8 mouse cellular contexts compared by ENCODE assay signal in the genomic region with DNA sequence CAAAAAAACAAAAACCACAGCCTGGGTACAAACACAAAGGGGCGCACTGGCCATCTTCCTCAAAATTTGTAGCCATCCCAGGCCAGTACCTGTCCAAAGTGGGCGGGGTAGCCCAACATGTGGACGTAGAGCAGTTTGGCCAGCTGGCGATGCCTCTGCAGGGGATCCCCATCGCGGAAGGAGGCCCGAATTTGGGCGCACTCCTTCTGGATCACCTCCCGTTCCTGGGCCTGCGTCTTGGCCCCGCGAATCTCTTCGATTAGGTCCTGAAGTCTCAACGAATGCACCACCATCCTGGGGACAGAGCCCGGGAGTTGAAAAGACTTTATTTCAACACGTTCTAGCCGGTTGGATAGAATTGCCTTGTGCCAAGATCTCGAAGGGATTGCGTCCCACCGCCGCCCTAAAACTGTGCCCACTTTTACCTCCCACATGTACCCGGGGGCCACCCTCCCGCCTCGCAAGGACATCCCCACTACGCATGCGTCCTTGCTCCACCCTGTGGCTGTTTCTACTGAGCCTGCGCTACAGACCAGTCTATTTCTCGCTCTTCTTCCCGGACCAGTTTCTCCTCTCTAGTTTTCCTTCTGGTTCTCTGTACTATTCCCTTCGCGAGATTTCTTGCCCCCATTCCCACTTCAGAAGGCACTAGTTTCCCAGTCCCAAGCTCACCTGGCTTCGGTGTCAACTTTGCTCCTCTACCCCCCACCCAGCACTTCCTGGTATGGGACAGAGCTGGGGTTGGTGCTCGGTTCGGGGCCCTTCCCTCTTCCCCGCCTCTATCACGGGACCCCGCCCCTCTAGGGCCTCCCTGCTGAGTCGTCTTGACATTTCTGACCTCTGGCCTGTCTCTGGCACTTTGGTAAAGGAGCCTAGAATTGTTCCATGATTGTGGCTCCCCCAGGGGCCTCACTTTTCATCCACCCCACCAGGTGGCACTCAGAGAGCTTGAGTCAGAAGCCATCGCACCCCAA. TPM values are rescaled to one million over a fixed set of nuclear protein-coding genes. Genes with fewer than 3 reads are reported as not detected.
DNase-seq lines count a peak whose midpoint lies in the region; ATAC-seq and TF ChIP-seq lines count a peak whose summit lies in the region.

Gene Ap1g2 (minus strand): TSS at position 758 of the 974 bp plus-strand sequence.

- H3K4me2 ChIP-seq in kidney, embryonic 15.5 days = peak within 1 kb of the TSS; percentile 96
- H3K4me2 ChIP-seq in liver, embryonic 11.5 days = peak within 1 kb of the TSS; percentile 82
- peak within 1 kb of the TSS; percentile 96 for H3K4me2 ChIP-seq in myocyte (ENCODE audit: low read depth)
- H3K4me2 ChIP-seq in stomach, embryonic 14.5 days (replicated peaks; ENCODE audit: low read depth, low read length) = peak within 1 kb of the TSS; percentile 98

- WGBS in bone marrow, adult 2 months = under 1% methylated on average over 39 of the region's 39 CpGs
- WGBS in heart, embryonic 10.5 days = under 1% methylated on average over 39 of the region's 39 CpGs
- WGBS in kidney, embryonic 15.5 days = 1% methylated on average over 39 of the region's 39 CpGs
- under 1% methylated on average over 39 of the region's 39 CpGs for WGBS in liver, embryonic 11.5 days
- WGBS in stomach, embryonic 14.5 days = under 1% methylated on average over 39 of the region's 39 CpGs

- peak within 1 kb of the TSS; percentile 78 for H3K4me3 ChIP-seq in bone marrow, adult 2 months (replicated peaks; ENCODE audit: control insufficient read depth, low read depth, low read length)
- peak within 1 kb of the TSS; percentile 45 for H3K4me3 ChIP-seq in embryonic fibroblast, embryonic 13.5 days (ENCODE audit: insufficient read depth, low read length)
- peak within 1 kb of the TSS; percentile 69 for H3K4me3 ChIP-seq in heart, embryonic 10.5 days
- H3K4me3 ChIP-seq in kidney, embryonic 15.5 days (replicated peaks) = peak within 1 kb of the TSS; percentile 61
- peak within 1 kb of the TSS; percentile 54 for H3K4me3 ChIP-seq in liver, embryonic 11.5 days (ENCODE audit: low read depth, low read length)
- peak within 1 kb of the TSS; percentile 35 for H3K4me3 ChIP-seq in myocyte
- peak within 1 kb of the TSS; percentile 45 for H3K4me3 ChIP-seq in stomach, embryonic 14.5 days (ENCODE audit: low read depth, low read length)

- no peak for TF ChIP-seq CTCF in bone marrow, adult 2 months (IDR thresholded peaks at IDR 0.05; ENCODE audit: control insufficient read depth, insufficient read depth, low read length)
- TF ChIP-seq CTCF in embryonic fibroblast, embryonic 13.5 days (IDR thresholded peaks at IDR 0.05; ENCODE audit: borderline replicate concordance, insufficient read depth, low read length) = no peak

- H3K79me2 ChIP-seq in myocyte (ENCODE audit: control insufficient read depth, insufficient read depth) = no peaks in the 10 kb centered on the region

- peak within 1 kb of the TSS; percentile 28 for H3K27ac ChIP-seq in bone marrow, adult 2 months (ENCODE audit: control insufficient read depth, insufficient read depth, low read depth, low read length, poor library complexity)
- no peak within 1 kb of the TSS for H3K27ac ChIP-seq in embryonic fibroblast, embryonic 13.5 days (ENCODE audit: insufficient read depth, low read length)
- H3K27ac ChIP-seq in heart, embryonic 10.5 days = peak within 1 kb of the TSS; percentile 86
- peak within 1 kb of the TSS; percentile 87 for H3K27ac ChIP-seq in kidney, embryonic 15.5 days
- H3K27ac ChIP-seq in liver, embryonic 11.5 days (ENCODE audit: low read depth, low read length) = peak within 1 kb of the TSS; percentile 35
- peak within 1 kb of the TSS; percentile 50 for H3K27ac ChIP-seq in stomach, embryonic 14.5 days (ENCODE audit: low read length)

- H3K9me3 ChIP-seq in heart, embryonic 10.5 days = no peaks in the 10 kb centered on the region
- H3K9me3 ChIP-seq in kidney, embryonic 15.5 days (replicated peaks) = no peaks in the 10 kb centered on the region
- no peaks in the 10 kb centered on the region for H3K9me3 ChIP-seq in liver, embryonic 11.5 days (ENCODE audit: control insufficient read depth, low read length)
- no peaks in the 10 kb centered on the region for H3K9me3 ChIP-seq in stomach, embryonic 14.5 days (ENCODE audit: control insufficient read depth, low read depth, low read length)

- TF ChIP-seq POLR2A in bone marrow, adult 2 months (IDR thresholded peaks at IDR 0.05; ENCODE audit: borderline replicate concordance, control insufficient read depth, low read depth, low read length) = peak; percentile 39; the same call in 1 of the 2 replicates
- TF ChIP-seq POLR2A in embryonic fibroblast, embryonic 13.5 days (IDR thresholded peaks at IDR 0.05; ENCODE audit: low read depth, low read length) = peak; percentile 84
- peak; percentile 69 for TF ChIP-seq POLR2A in myocyte (IDR thresholded peaks at IDR 0.05; ENCODE audit: insufficient read length, low read depth)

- H3K9ac ChIP-seq in kidney, embryonic 15.5 days = peak within 1 kb of the TSS; percentile 61
- H3K9ac ChIP-seq in liver, embryonic 11.5 days (ENCODE audit: low read depth, low read length) = peak within 1 kb of the TSS; percentile 70
- peak within 1 kb of the TSS; percentile 49 for H3K9ac ChIP-seq in stomach, embryonic 14.5 days (replicated peaks; ENCODE audit: low read depth, low read length)

- H3K4me1 ChIP-seq in bone marrow, adult 2 months (ENCODE audit: control insufficient read depth, insufficient read depth, low read length) = peaks cover 2% of the 10 kb centered on the region
- H3K4me1 ChIP-seq in embryonic fibroblast, embryonic 13.5 days (ENCODE audit: control insufficient read depth, insufficient read depth, low read length) = no peaks in the 10 kb centered on the region
- peaks cover 32% of the 10 kb centered on the region for H3K4me1 ChIP-seq in heart, embryonic 10.5 days
- peaks cover 43% of the 10 kb centered on the region for H3K4me1 ChIP-seq in kidney, embryonic 15.5 days
- H3K4me1 ChIP-seq in liver, embryonic 11.5 days (replicated peaks; ENCODE audit: control insufficient read depth, insufficient read depth, low read length) = peaks cover 16% of the 10 kb centered on the region; the same call in 1 of the 2 replicates
- H3K4me1 ChIP-seq in stomach, embryonic 14.5 days (ENCODE audit: control insufficient read depth, insufficient read depth, low read length) = 0 out of 2 replicates have a peak, but pooled peaks cover 8% of the 10 kb centered on the region

- peak; percentile 59 for ATAC-seq in kidney, embryonic 15.5 days (replicated peaks; ENCODE audit: low FRiP score)
- ATAC-seq in liver, embryonic 11.5 days (replicated peaks; ENCODE audit: low FRiP score) = peak; percentile 92
- peak; percentile 82 for ATAC-seq in stomach, embryonic 14.5 days (ENCODE audit: insufficient number of reproducible peaks, insufficient read depth, low FRiP score, low read depth)

- peak; percentile 95 for DNase-seq in A20 (ENCODE audit: low read depth, low spot score)
- peak; percentile 94 for DNase-seq in heart, embryonic 10.5 days (ENCODE audit: low spot score)
- DNase-seq in liver, embryonic 11.5 days (ENCODE audit: low spot score) = peak; percentile 87

- peaks cover 64% of the 10 kb centered on the region for H3K27me3 ChIP-seq in heart, embryonic 10.5 days (ENCODE audit: insufficient read depth, poor library complexity, severe bottlenecking)
- H3K27me3 ChIP-seq in kidney, embryonic 15.5 days = peaks cover 28% of the 10 kb centered on the region
- peaks cover 28% of the 10 kb centered on the region for H3K27me3 ChIP-seq in liver, embryonic 11.5 days (replicated peaks; ENCODE audit: control insufficient read depth, insufficient read depth, low read length)
- peaks cover 24% of the 10 kb centered on the region for H3K27me3 ChIP-seq in myocyte (ENCODE audit: control insufficient read depth, insufficient read depth, insufficient read length)
- H3K27me3 ChIP-seq in stomach, embryonic 14.5 days (ENCODE audit: control insufficient read depth, insufficient read depth, low read length) = no peaks in the 10 kb centered on the region

- H3ac ChIP-seq in myocyte (ENCODE audit: control insufficient read depth, insufficient read length) = no peak within 1 kb of the TSS

- H3K36me3 ChIP-seq in heart, embryonic 10.5 days = peaks cover 13% of the 10 kb centered on the region; the same call in 1 of the 2 replicates
- peaks cover 7% of the 10 kb centered on the region; the same call in 1 of the 2 replicates for H3K36me3 ChIP-seq in kidney, embryonic 15.5 days
- peaks cover 3% of the 10 kb centered on the region for H3K36me3 ChIP-seq in liver, embryonic 11.5 days (ENCODE audit: control insufficient read depth, insufficient read depth, low read length)
- no peaks in the 10 kb centered on the region for H3K36me3 ChIP-seq in myocyte (ENCODE audit: control insufficient read depth, insufficient read depth)
- H3K36me3 ChIP-seq in stomach, embryonic 14.5 days (ENCODE audit: control insufficient read depth, insufficient read depth, low read length) = no peaks in the 10 kb centered on the region

TF ChIP-seq in myocyte, 11 proteins besides CTCF, POLR2A, EP300 and RAD21:
- TF ChIP-seq POLR2AphosphoS2 (IDR thresholded peaks at IDR 0.05; ENCODE audit: insufficient read length, low read depth) = peak; percentile 57
- no peak for TF ChIP-seq USF1 (IDR thresholded peaks at IDR 0.05; ENCODE audit: low read depth)

RNA-seq across cellular contexts. Expression of gene Ap1g2, which starts in this region (rescaled TPM):
- polyA plus RNA-seq in bone marrow, adult 2 months (2011; ENCODE audit: insufficient read depth, insufficient read length, low replicate concordance, missing spikeins) = 64.8 and 112 TPM in 2 replicates
- 6.7 and 10.0 TPM in 2 replicates for polyA plus RNA-seq in embryonic fibroblast, embryonic 13.5 days (2011; ENCODE audit: insufficient read length, low read depth, missing spikeins)
- polyA plus RNA-seq in heart, embryonic 10.5 days (2016; fragmentation: Nextera tagmentation; extraction: Ambion mirVana) = 15.6 and 18.9 TPM in 2 replicates
- polyA plus RNA-seq in kidney, embryonic 15.5 days (2015; fragmentation: Nextera tagmentation; extraction: Ambion mirVana) = 15.9 and 18.9 TPM in 2 replicates
- polyA plus RNA-seq in liver, embryonic 11.5 days (2014; fragmentation: Nextera tagmentation; extraction: Ambion mirVana) = 45.1 and 52.9 TPM in 2 replicates
- polyA plus RNA-seq in myocyte (2012; fragmentation: generic; extraction: Trizol) = 6.5 TPM
- polyA plus RNA-seq in stomach, embryonic 14.5 days (2014; fragmentation: Nextera tagmentation; extraction: Ambion mirVana) = 28.7 and 30.8 TPM in 2 replicates
